In the genomic region with DNA sequence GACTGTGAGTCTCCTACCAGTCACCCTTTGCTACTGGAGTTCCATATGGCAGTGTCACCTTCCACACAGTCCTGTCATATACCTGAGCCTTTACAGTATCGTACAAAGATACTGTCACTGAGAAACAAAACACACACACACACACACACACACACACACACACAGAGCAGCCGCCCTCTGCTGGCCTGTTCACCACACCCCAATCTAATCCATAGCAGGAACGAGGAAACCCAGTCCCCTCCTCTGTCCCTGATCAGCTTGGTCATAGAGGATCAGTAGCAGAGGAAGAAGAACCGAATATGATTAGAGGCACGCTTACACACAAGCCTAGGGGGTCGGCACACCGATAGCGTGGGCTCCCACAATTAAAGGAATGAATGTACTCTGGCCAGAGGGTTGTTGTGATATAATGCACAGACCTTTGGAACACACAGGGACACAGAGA, we compare ENCODE assay signal across 8 mouse cellular contexts. TPM values are rescaled to one million over a fixed set of nuclear protein-coding genes. Genes with fewer than 3 reads are reported as not detected.
DNase-seq lines count a peak whose midpoint lies in the region; ATAC-seq and TF ChIP-seq lines count a peak whose summit lies in the region.

No protein-coding gene starts in this region.

- TF ChIP-seq POLR2A in liver, adult 2 months (IDR thresholded peaks at IDR 0.05; ENCODE audit: extremely low read depth, insufficient read depth, low read length) = no peak

- no peaks in the 10 kb centered on the region for H3K9me3 ChIP-seq in embryonic facial prominence, embryonic 12.5 days
- H3K9me3 ChIP-seq in intestine, postnatal 0 days (ENCODE audit: control insufficient read depth) = no peaks in the 10 kb centered on the region
- no peaks in the 10 kb centered on the region for H3K9me3 ChIP-seq in neural tube, embryonic 13.5 days

- no peak for DNase-seq in liver, adult 2 months (ENCODE audit: extremely low read depth, low read depth, low spot score)
- DNase-seq in liver = no peak
- DNase-seq in MN1 (ENCODE audit: low spot score) = no peak
- no peak for DNase-seq in urinary bladder, postnatal 4 days (ENCODE audit: low spot score in 2 of 2)
- no peak for DNase-seq in left cerebral cortex, adult 11 months (ENCODE audit: low spot score)

- no peak overlapping the region for H3K4me3 ChIP-seq in liver, adult 2 months (ENCODE audit: insufficient read depth, low read depth, low read length)
- peak overlapping the region; percentile 81 for H3K4me3 ChIP-seq in embryonic facial prominence, embryonic 12.5 days
- H3K4me3 ChIP-seq in intestine, postnatal 0 days (ENCODE audit: low read depth, low read length) = peak overlapping the region; percentile 83
- peak overlapping the region; percentile 58 for H3K4me3 ChIP-seq in neural tube, embryonic 13.5 days

- H3K27me3 ChIP-seq in liver, adult 2 months (ENCODE audit: control insufficient read depth, insufficient read depth, low read length) = no peaks in the 10 kb centered on the region
- H3K27me3 ChIP-seq in embryonic facial prominence, embryonic 12.5 days = no peaks in the 10 kb centered on the region
- no peaks in the 10 kb centered on the region for H3K27me3 ChIP-seq in intestine, postnatal 0 days (replicated peaks; ENCODE audit: control insufficient read depth, insufficient read depth, low read length)
- H3K27me3 ChIP-seq in neural tube, embryonic 13.5 days = peaks cover 6% of the 10 kb centered on the region; the same call in 1 of the 2 replicates

- H3K79me2 ChIP-seq in liver, adult 2 months (ENCODE audit: control insufficient read depth, insufficient read depth, low read length) = no peaks in the 10 kb centered on the region

- peak overlapping the region; percentile 84 for H3K4me2 ChIP-seq in embryonic facial prominence, embryonic 12.5 days (replicated peaks)
- H3K4me2 ChIP-seq in intestine, postnatal 0 days (replicated peaks; ENCODE audit: low read depth) = peak overlapping the region; percentile 90
- H3K4me2 ChIP-seq in neural tube, embryonic 13.5 days = peak overlapping the region; percentile 65

- no peak for ATAC-seq in embryonic facial prominence, embryonic 12.5 days (ENCODE audit: insufficient number of reproducible peaks, insufficient read depth, low FRiP score, low TSS enrichment)
- ATAC-seq in intestine, postnatal 0 days = peak; percentile 27
- no peak for ATAC-seq in neural tube, embryonic 13.5 days (ENCODE audit: low read depth)

- H3K36me3 ChIP-seq in liver, adult 2 months (ENCODE audit: control insufficient read depth, insufficient read depth, low read length) = no peaks in the 10 kb centered on the region
- no peaks in the 10 kb centered on the region for H3K36me3 ChIP-seq in embryonic facial prominence, embryonic 12.5 days
- H3K36me3 ChIP-seq in intestine, postnatal 0 days (ENCODE audit: control insufficient read depth, insufficient read depth) = peaks cover 22% of the 10 kb centered on the region; the same call in 1 of the 2 replicates
- no peaks in the 10 kb centered on the region for H3K36me3 ChIP-seq in neural tube, embryonic 13.5 days

- 42% methylated on average over 8 of the region's 8 CpGs for WGBS in liver, adult 2 months
- WGBS in embryonic facial prominence, embryonic 12.5 days = 58% methylated on average over 8 of the region's 8 CpGs
- WGBS in intestine, postnatal 0 days = 26% methylated on average over 8 of the region's 8 CpGs
- WGBS in neural tube, embryonic 13.5 days = 71% methylated on average over 8 of the region's 8 CpGs

- TF ChIP-seq CTCF in liver, adult 2 months (IDR thresholded peaks at IDR 0.05; ENCODE audit: low read depth, low read length) = 0 out of 2 replicates have a peak, but pooled peaks have one; percentile 4
- peak; percentile 74 for TF ChIP-seq CTCF in intestine, postnatal 0 days (IDR thresholded peaks at IDR 0.05; ENCODE audit: low read depth)

- no peak overlapping the region for H3K9ac ChIP-seq in liver, adult 2 months (ENCODE audit: low read depth, low read length)
- H3K9ac ChIP-seq in embryonic facial prominence, embryonic 12.5 days = no peak overlapping the region
- 0 out of 2 replicates have a peak overlapping the region, but pooled peaks have one; percentile 83 for H3K9ac ChIP-seq in intestine, postnatal 0 days (ENCODE audit: low read depth, low read length)
- peak overlapping the region; percentile 73 for H3K9ac ChIP-seq in neural tube, embryonic 13.5 days

- no peaks in the 10 kb centered on the region; the same call in 1 of the 2 replicates for H3K4me1 ChIP-seq in liver, adult 2 months (ENCODE audit: control insufficient read depth, insufficient read depth, low read length)
- peaks cover 14% of the 10 kb centered on the region; the same call in 1 of the 2 replicates for H3K4me1 ChIP-seq in embryonic facial prominence, embryonic 12.5 days
- H3K4me1 ChIP-seq in intestine, postnatal 0 days (replicated peaks; ENCODE audit: control insufficient read depth, insufficient read depth, low read length) = peaks cover 11% of the 10 kb centered on the region
- H3K4me1 ChIP-seq in neural tube, embryonic 13.5 days (replicated peaks) = peaks cover 35% of the 10 kb centered on the region

- no peak overlapping the region for H3K27ac ChIP-seq in liver, adult 2 months (replicated peaks; ENCODE audit: insufficient read depth, low read depth, low read length)
- H3K27ac ChIP-seq in embryonic facial prominence, embryonic 12.5 days = no peak overlapping the region
- peak overlapping the region; percentile 81 for H3K27ac ChIP-seq in intestine, postnatal 0 days (ENCODE audit: low read depth, low read length)
- H3K27ac ChIP-seq in neural tube, embryonic 13.5 days (replicated peaks) = no peak overlapping the region

RNA-seq across cellular contexts. Expression of a gene that starts 1.7 kb away (rescaled TPM):
- total RNA-seq in liver, adult 2 months (2014; rRNA removed) = 7.7 and 9.5 TPM in 2 replicates
- polyA plus RNA-seq in liver, adult 2 months (2012; rRNA removed) = 6.7 and 14.9 TPM in 2 replicates
- polyA plus RNA-seq in embryonic facial prominence, embryonic 12.5 days (2016; fragmentation: Nextera tagmentation; extraction: Ambion mirVana) = 55.6 and 62.0 TPM in 2 replicates
- polyA plus RNA-seq in intestine, postnatal 0 days (2015; fragmentation: Nextera tagmentation; extraction: Ambion mirVana) = 54.7 and 60.6 TPM in 2 replicates
- 55.1 and 63.4 TPM in 2 replicates for polyA plus RNA-seq in neural tube, embryonic 13.5 days (2015; fragmentation: Nextera tagmentation; extraction: Ambion mirVana)

RNA-seq across cellular contexts. Expression of a gene that starts 29.9 kb away (rescaled TPM):
- total RNA-seq in liver, adult 2 months (2014; rRNA removed) = 18.4 and 19.0 TPM in 2 replicates
- polyA plus RNA-seq in liver, adult 2 months (2012; rRNA removed) = 12.3 and 13.0 TPM in 2 replicates
- polyA plus RNA-seq in embryonic facial prominence, embryonic 12.5 days (2016; fragmentation: Nextera tagmentation; extraction: Ambion mirVana) = 19.9 and 20.0 TPM in 2 replicates
- 8.4 and 9.0 TPM in 2 replicates for polyA plus RNA-seq in intestine, postnatal 0 days (2015; fragmentation: Nextera tagmentation; extraction: Ambion mirVana)
- polyA plus RNA-seq in neural tube, embryonic 13.5 days (2015; fragmentation: Nextera tagmentation; extraction: Ambion mirVana) = 9.6 and 9.9 TPM in 2 replicates

Comparison
In these comparisons a context has a peak if more than half of its experiments do, and no peak if none do; other contexts are left out.
1. H3K9ac ChIP-seq: peak in intestine, postnatal 0 days (single experiment) and neural tube, embryonic 13.5 days (single experiment); none in liver, adult 2 months (single experiment) and embryonic facial prominence, embryonic 12.5 days (single experiment).
2. Peak in every context shown above with its lines, with median percentiles within 50 percentile points of each other: H3K4me2 ChIP-seq.